Mouse (Mus musculus): ENCODE measurements around the gene Slc7a9. TPM values are rescaled to one million over a fixed set of nuclear protein-coding genes. Genes with fewer than 3 reads are reported as not detected.

Slc7a9 gene
- polyA plus RNA-seq, 1 experiment from 2014 or later = not detected

DNA sequence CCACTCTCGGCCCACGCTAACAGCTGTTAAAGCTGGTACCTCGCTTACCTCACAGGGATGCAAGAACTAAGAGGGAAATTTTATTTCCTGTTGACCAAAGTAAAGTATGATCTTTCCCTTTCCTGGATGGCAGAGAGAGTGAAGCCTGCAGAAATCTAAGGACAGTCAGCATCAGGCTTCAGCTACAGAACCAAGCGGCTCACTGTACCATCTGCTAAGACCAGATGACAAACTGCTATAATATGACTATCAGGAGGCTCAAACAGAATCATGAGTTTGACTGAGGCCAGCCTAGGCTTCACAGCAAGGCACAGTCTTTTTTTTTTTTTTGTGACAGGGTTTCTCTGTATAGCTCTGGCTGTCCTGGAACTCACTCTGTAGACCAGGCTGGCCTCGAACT lies 16.4 kb downstream of the Slc7a9 start:
- Histone ChIP-seq H3K27ac (replicated peaks) (no peak overlapping the region), H3K4me1 (replicated peaks) (no peaks in the 10 kb centered on the region), H3K9me3 (no peaks in the 10 kb centered on the region), H3K36me3 (no peaks in the 10 kb centered on the region), H3K9ac (no peak overlapping the region), H3K27me3 (no peaks in the 10 kb centered on the region), H3K4me2 (no peak overlapping the region), H3K4me3 (no peak overlapping the region)
- ATAC-seq (ENCODE audit: low FRiP score, low read depth) = no peak
- WGBS = 98% methylated on average over 5 of the region's 5 CpGs

DNA sequence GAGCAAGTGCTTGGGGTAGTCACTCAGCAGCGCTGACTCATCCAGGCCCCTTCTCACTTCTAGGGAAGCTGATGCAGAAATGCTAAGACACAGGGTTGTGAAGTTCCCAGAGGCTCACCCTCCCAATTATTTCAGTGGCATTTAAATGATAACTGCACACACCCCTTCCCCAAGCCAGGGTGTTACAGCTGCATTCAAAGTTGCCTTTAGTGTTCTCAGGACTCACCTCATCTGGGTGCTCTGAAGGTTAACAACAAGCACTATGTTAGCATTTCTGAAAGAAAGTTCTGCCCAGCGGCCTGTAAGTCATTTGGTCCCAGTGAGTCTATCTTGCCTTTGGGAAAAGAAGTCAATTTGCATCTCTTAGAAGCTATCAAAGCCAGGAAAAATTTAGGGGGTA lies 19.3 kb downstream of the Slc7a9 start:
- Histone ChIP-seq H3K27ac (replicated peaks) (no peak overlapping the region), H3K9ac (no peak overlapping the region), H3K36me3 (no peaks in the 10 kb centered on the region), H3K4me3 (no peak overlapping the region), H3K4me1 (replicated peaks) (no peaks in the 10 kb centered on the region), H3K4me2 (no peak overlapping the region), H3K27me3 (no peaks in the 10 kb centered on the region), H3K9me3 (no peaks in the 10 kb centered on the region)
- 68% methylated on average over 2 of the region's 2 CpGs for WGBS
- no peak for ATAC-seq (ENCODE audit: low FRiP score, low read depth)

DNA sequence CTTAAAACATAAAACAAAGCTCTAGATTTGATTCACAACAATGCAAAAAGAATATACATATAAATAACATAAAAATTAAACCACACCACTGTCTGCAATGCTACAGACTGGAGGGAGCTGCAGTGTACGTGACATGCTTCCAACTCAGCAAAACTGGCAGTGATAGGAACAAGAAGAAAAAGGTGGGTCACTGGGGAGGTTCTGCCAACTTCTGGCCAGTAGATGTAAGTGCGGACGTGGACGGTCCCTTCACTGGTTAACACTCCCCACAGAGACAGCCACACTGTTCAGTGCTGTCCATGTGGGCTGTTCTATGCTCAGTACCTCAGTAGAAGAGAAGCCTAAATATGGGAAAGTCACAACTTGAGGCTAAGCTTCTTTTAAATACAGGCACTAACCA lies 22.2 kb downstream of the Slc7a9 start:
- WGBS = 42% methylated on average over 4 of the region's 4 CpGs
- H3K4me1 ChIP-seq (replicated peaks) = no peaks in the 10 kb centered on the region
- H3K4me2 ChIP-seq = no peak overlapping the region
- H3K9me3 ChIP-seq = no peaks in the 10 kb centered on the region
- H3K27me3 ChIP-seq = no peaks in the 10 kb centered on the region
- no peaks in the 10 kb centered on the region for H3K36me3 ChIP-seq
- ATAC-seq (ENCODE audit: low FRiP score, low read depth) = no peak
- no peak overlapping the region for H3K9ac ChIP-seq
- H3K4me3 ChIP-seq = no peak overlapping the region
- no peak overlapping the region for H3K27ac ChIP-seq (replicated peaks)

DNA sequence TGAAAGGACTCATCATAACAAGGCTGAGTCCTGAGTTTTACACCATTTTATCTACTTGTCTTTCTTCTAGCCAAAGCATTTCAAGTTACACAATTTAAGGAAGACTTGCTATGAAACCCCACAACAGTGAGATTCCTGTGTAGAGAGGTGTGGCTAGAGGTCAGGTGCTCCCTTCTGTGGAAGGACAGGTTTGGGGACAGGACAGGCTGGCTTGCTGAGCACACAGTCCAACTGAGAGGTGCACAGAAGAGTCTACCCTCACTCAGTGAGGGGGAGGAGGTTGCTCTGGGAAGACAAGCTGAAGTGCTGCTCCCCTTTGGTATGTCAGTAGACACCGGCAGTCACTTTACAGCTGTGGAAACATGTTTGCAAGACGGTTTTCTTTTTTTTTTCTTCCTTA lies 27.9 kb downstream of the Slc7a9 start:
- WGBS = 91% methylated on average over 2 of the region's 2 CpGs
- no peak overlapping the region for H3K4me2 ChIP-seq
- no peak overlapping the region for H3K27ac ChIP-seq (replicated peaks)
- no peaks in the 10 kb centered on the region for H3K4me1 ChIP-seq (replicated peaks)
- no peak for ATAC-seq (ENCODE audit: low FRiP score, low read depth)
- no peaks in the 10 kb centered on the region for H3K9me3 ChIP-seq
- no peak overlapping the region for H3K9ac ChIP-seq
- H3K4me3 ChIP-seq = no peak overlapping the region
- H3K36me3 ChIP-seq = no peaks in the 10 kb centered on the region
- no peaks in the 10 kb centered on the region for H3K27me3 ChIP-seq

DNA sequence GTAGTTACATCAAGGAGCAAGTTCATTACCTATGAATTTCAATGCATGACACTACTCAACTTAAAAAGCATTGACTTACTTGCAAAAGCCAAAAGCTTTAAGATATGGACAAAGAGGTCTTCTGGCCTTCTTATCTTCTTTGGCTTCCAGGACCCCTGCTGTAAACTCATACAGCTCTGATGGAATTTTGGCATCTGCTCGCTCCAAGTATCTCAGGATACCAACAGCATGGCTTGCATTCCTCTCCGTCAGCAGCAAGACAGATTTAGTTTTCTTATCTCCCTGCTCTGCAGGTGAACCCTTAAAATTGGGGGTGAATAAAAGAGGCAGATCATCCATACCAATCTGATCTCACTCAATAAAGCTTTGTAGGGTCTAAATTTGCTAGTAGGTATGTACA lies 36.5 kb downstream of the Slc7a9 start:
- Histone ChIP-seq H3K36me3 (no peaks in the 10 kb centered on the region), H3K9me3 (no peaks in the 10 kb centered on the region), H3K4me1 (replicated peaks) (no peaks in the 10 kb centered on the region), H3K9ac (no peak overlapping the region), H3K27ac (replicated peaks) (no peak overlapping the region), H3K4me2 (no peak overlapping the region), H3K27me3 (no peaks in the 10 kb centered on the region), H3K4me3 (no peak overlapping the region)
- 85% methylated on average over 2 of the region's 2 CpGs for WGBS
- ATAC-seq (ENCODE audit: low FRiP score, low read depth) = no peak

DNA sequence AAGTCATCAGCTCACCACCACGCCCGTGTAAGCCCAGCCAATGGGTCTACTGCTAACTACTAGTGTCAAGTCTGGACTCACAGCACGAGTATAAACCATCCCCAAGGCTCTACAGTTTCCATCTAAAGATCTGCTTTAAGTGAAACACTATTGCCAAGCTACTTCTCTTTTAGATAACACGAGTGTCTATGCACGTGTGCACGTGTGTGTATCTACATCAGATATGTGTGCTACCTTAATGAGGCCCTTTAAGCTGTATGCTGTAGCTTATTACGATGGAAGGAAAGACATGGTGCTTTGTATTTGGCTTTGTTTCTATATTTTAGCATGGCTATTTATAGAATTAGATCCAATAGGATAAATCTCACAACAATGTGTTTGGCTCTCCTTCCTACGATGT lies 38.0 kb downstream of the Slc7a9 start:
- WGBS = 89% methylated on average over 8 of the region's 8 CpGs

DNA sequence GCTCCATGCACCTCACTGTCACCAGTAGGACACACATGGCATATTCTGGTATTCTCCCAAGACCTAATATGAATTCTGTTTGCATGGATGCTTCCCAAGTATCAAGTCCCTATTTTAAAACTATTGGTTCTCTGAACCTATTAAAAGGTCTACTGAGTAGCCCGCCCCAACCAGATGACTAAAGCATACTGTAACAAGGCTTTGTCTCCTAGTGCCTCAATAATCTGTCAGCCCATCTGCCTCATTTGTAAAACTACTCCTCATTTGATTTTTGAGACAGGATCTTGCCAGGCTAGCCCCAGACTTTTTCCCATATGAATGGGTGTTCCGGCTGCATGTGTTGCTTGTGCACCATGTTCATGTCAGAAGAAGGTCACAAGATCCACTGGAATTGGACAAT lies 41.6 kb downstream of the Slc7a9 start:
- H3K27me3 ChIP-seq = no peaks in the 10 kb centered on the region
- no peak overlapping the region for H3K4me2 ChIP-seq
- no peaks in the 10 kb centered on the region for H3K9me3 ChIP-seq
- H3K36me3 ChIP-seq = no peaks in the 10 kb centered on the region
- ATAC-seq (ENCODE audit: low FRiP score, low read depth) = no peak
- H3K4me3 ChIP-seq = no peak overlapping the region
- WGBS = 93% methylated on average over 2 of the region's 2 CpGs
- no peak overlapping the region for H3K27ac ChIP-seq (replicated peaks)
- no peaks in the 10 kb centered on the region for H3K4me1 ChIP-seq (replicated peaks)
- no peak overlapping the region for H3K9ac ChIP-seq

More for the DNA sequence above, 38.0 kb downstream of the Slc7a9 start:
- ATAC-seq (ENCODE audit: low FRiP score, low read depth) = no peak
- Histone ChIP-seq H3K4me3 (no peak overlapping the region), H3K27ac (replicated peaks) (no peak overlapping the region), H3K4me2 (no peak overlapping the region), H3K9me3 (no peaks in the 10 kb centered on the region), H3K9ac (no peak overlapping the region), H3K4me1 (replicated peaks) (no peaks in the 10 kb centered on the region), H3K36me3 (no peaks in the 10 kb centered on the region), H3K27me3 (no peaks in the 10 kb centered on the region)

DNA sequence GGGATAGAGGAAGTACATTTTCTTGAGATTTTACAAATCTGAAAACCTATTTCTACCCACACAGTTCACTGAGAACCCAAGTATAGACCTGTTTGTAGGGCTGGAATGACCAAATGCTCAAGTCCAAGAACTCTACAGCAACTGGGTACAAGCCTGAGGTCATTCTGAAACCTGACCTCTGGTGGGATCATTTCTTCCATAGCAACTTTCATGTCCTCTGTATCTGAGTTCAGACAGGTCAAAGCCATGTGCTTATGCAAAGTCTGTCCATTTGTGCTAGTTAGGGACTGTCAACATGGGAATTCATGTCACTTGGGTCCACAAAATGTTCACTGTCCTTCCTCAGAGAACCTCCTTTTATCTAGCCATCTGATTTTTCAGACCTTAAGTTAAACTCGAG lies 42.4 kb downstream of the Slc7a9 start:
- Histone ChIP-seq H3K27ac (replicated peaks) (no peak overlapping the region), H3K9me3 (no peaks in the 10 kb centered on the region), H3K27me3 (no peaks in the 10 kb centered on the region), H3K4me2 (no peak overlapping the region), H3K4me3 (no peak overlapping the region), H3K36me3 (no peaks in the 10 kb centered on the region), H3K9ac (no peak overlapping the region), H3K4me1 (replicated peaks) (no peaks in the 10 kb centered on the region)
- ATAC-seq (ENCODE audit: low FRiP score, low read depth) = no peak
- WGBS = 90% methylated on average over 1 of the region's 1 CpGs

DNA sequence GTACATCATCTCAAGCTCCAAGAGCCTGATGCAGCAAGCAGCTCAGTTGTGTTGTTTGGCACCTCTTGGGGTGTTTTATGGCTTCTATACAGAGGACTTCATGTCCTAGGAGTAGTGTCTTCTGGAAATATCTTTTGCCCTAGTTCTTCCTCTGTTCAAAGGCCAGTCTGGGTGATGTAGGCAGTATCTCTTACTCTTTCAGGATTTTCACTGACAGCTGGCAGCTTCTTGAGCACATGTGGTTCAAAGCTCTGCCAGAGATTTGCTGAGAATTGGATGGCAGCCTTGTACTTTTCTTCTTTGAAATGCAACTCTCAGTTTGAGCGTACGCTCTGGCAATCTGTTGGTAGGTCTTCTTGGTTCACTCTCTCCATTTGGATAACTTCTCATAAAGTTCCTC lies 48.9 kb downstream of the Slc7a9 start:
- Histone ChIP-seq H3K4me3 (no peak overlapping the region), H3K36me3 (no peaks in the 10 kb centered on the region), H3K27ac (replicated peaks) (no peak overlapping the region), H3K4me2 (no peak overlapping the region), H3K9ac (no peak overlapping the region), H3K4me1 (replicated peaks) (no peaks in the 10 kb centered on the region), H3K27me3 (no peaks in the 10 kb centered on the region), H3K9me3 (no peaks in the 10 kb centered on the region)
- ATAC-seq (ENCODE audit: low FRiP score, low read depth) = no peak
- WGBS = 94% methylated on average over 2 of the region's 2 CpGs

DNA sequence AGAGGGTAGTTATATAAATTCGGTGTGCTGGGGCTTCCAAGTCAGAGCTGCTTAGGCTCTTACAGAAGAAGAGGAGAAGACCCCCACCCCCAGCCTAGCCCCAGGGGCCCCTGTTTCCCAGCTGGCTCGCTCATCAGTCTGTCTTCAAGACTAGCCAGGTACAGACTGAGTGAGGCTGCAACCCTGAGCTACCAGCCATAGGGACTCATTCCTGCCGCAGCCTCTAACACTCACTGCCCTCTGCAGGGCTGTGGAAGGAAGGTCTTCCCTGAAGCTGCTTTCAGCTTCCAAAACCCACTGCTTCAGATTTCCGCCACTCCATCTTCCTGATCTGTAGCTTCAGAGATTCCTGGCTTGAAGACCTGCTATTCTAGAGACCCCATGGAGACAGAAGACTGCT lies 53.4 kb downstream of the Slc7a9 start:
- H3K4me1 ChIP-seq (replicated peaks) = no peaks in the 10 kb centered on the region
- no peak overlapping the region for H3K4me3 ChIP-seq
- ATAC-seq (ENCODE audit: low FRiP score, low read depth) = no peak
- H3K27ac ChIP-seq (replicated peaks) = no peak overlapping the region
- no peak overlapping the region for H3K4me2 ChIP-seq
- H3K9ac ChIP-seq = no peak overlapping the region
- H3K36me3 ChIP-seq = no peaks in the 10 kb centered on the region
- H3K9me3 ChIP-seq = no peaks in the 10 kb centered on the region
- WGBS = 34% methylated on average over 4 of the region's 4 CpGs
- no peaks in the 10 kb centered on the region for H3K27me3 ChIP-seq

Other genes starting within 250 kb of the Slc7a9 start
- 28.3 and 30.6 TPM in 2 replicates for gene Lrp3, start 233.3 kb upstream of the Slc7a9 start, polyA plus RNA-seq (2015; fragmentation: Nextera tagmentation; extraction: Ambion mirVana)
- 17.9 and 20.0 TPM in 2 replicates for gene Gpatch1, start 130.4 kb upstream of the Slc7a9 start, polyA plus RNA-seq (2015; fragmentation: Nextera tagmentation; extraction: Ambion mirVana)
- 2.8 and 3.7 TPM in 2 replicates for gene Rhpn2, start 114.6 kb upstream of the Slc7a9 start, polyA plus RNA-seq (2015; fragmentation: Nextera tagmentation; extraction: Ambion mirVana)
- 15.3 and 15.7 TPM in 2 replicates for gene Faap24, start 52.0 kb upstream of the Slc7a9 start, polyA plus RNA-seq (2015; fragmentation: Nextera tagmentation; extraction: Ambion mirVana)
- 33.2 and 33.5 TPM in 2 replicates for gene Cep89, start 51.8 kb upstream of the Slc7a9 start, polyA plus RNA-seq (2015; fragmentation: Nextera tagmentation; extraction: Ambion mirVana)
- 0.73 and 1.1 TPM in 2 replicates for gene Tdrd12, start 88.9 kb downstream of the Slc7a9 start, polyA plus RNA-seq (2015; fragmentation: Nextera tagmentation; extraction: Ambion mirVana)
- 99.8 and 99.9 TPM in 2 replicates for gene Nudt19, start 107.5 kb downstream of the Slc7a9 start, polyA plus RNA-seq (2015; fragmentation: Nextera tagmentation; extraction: Ambion mirVana)
- 0.03 and 0.14 TPM in 2 replicates for gene Rgs9bp, start 136.8 kb downstream of the Slc7a9 start, polyA plus RNA-seq (2015; fragmentation: Nextera tagmentation; extraction: Ambion mirVana)
- 19.0 and 20.2 TPM in 2 replicates for gene Ankrd27, start 137.4 kb downstream of the Slc7a9 start, polyA plus RNA-seq (2015; fragmentation: Nextera tagmentation; extraction: Ambion mirVana)
- 234 and 241 TPM in 2 replicates for gene Pdcd5, start 198.7 kb downstream of the Slc7a9 start, polyA plus RNA-seq (2015; fragmentation: Nextera tagmentation; extraction: Ambion mirVana)